Mouse (Mus musculus) retina, postnatal 1 day (tissue): Measurements from ENCODE around the gene Acbd4.

ENCODE experiments used
- DNase-seq: peaks from one replicate; pipeline ENCODE4 v3.0.0-alpha.2; 2012

The Acbd4 gene

GRCm38 (mm10) chr11:103142441-103143182 lies 41.1 kb downstream of the Acbd4 start:
- peak; percentile 94 for DNase-seq

- DNase-seq, result peak; percentile 66
Measured at GRCm38 (mm10) chr11:103144309-103145285, 43.1 kb downstream of the Acbd4 start.

- no peak for DNase-seq
Measured at GRCm38 (mm10) chr11:103146386-103146785, 44.9 kb downstream of the Acbd4 start.

GRCm38 (mm10) chr11:103147766-103148165 lies 46.3 kb downstream of the Acbd4 start:
- DNase-seq, result no peak

- DNase-seq, result no peak
Measured at GRCm38 (mm10) chr11:103149771-103150170, 48.3 kb downstream of the Acbd4 start.

- DNase-seq, result peak; percentile 94
Measured at GRCm38 (mm10) chr11:103158621-103159478, 57.4 kb downstream of the Acbd4 start.

GRCm38 (mm10) chr11:103160738-103161137 lies 59.3 kb downstream of the Acbd4 start:
- DNase-seq, result no peak

- peak; percentile 28 for DNase-seq
Measured at GRCm38 (mm10) chr11:103161449-103161848, 60.0 kb downstream of the Acbd4 start.
